Mouse (Mus musculus) embryo, embryonic 10 days (tissue): ENCODE measurements at regions not wholly inside any gene's neighbourhood (a gene's known extent, or its start where the extent isn't known, plus 50 kb on each side); places are given as distances from the start of the nearest gene placed in this dataset.

Source experiments
- DNase-seq: peaks from one replicate; pipeline ENCODE4 v3.0.0-alpha.2; 2015; ENCODE audit warnings: low spot score

DNA sequence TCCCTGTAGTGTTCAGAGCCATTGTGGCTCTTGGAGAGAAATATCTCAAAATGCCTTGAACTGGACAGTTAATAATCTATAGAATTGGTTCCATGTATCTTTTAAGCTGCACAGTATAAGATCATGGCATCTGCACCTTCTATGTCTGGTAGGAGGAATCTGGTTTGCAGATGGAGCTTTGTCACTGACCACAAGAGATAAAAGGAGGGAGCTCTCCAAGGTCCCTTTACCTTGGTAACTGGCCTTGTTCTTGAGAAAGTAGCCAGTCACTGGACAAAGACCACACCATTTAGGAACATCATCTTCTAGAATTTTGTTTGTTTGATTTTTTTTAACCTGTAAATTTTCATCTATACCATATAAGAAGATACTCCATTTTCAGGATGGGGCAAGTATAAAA, 52.5 kb upstream of the Plcb4 start:
- DNase-seq: peak; percentile 16
